Mouse (Mus musculus): ENCODE results near the gene Pdzd7. TPM values are rescaled to one million over a fixed set of nuclear protein-coding genes. Genes with fewer than 3 reads are reported as not detected.
"Not testable (repeated sequence)": the region's sequence is repeated elsewhere in the genome, so short reads cannot be mapped to it uniquely, and the experiment has no call there.

Pdzd7 gene
- polyA plus RNA-seq, 1 experiment from 2014 or later: 0.11 TPM

- peaks cover 65% of the 10 kb centered on the region for H3K27me3 ChIP-seq
- 68% methylated on average over 11 of the region's 11 CpGs for WGBS
- no peaks in the 10 kb centered on the region for H3K9me3 ChIP-seq (replicated peaks)
- no peak overlapping the region for H3K4me3 ChIP-seq
- no peak overlapping the region for H3K27ac ChIP-seq
- ATAC-seq (replicated peaks; ENCODE audit: insufficient number of reproducible peaks, insufficient read depth, low FRiP score, low read depth): no peak
- H3K4me2 ChIP-seq: no peak overlapping the region
- peaks cover 25% of the 10 kb centered on the region for H3K4me1 ChIP-seq (replicated peaks)
- no peaks in the 10 kb centered on the region for H3K36me3 ChIP-seq
- no peak overlapping the region for H3K9ac ChIP-seq
These were observed 1.1 kb downstream of the Pdzd7 start for GRCm38 (mm10) chr19:45044389-45044927.

GRCm38 (mm10) chr19:45040214-45040613, 5.3 kb downstream of the Pdzd7 start:
- no peak overlapping the region for H3K27ac ChIP-seq

GRCm38 (mm10) chr19:45038198-45038597, 7.3 kb downstream of the Pdzd7 start:
- not testable (repeated sequence) for H3K4me1 ChIP-seq (replicated peaks); H3K4me3 ChIP-seq; H3K36me3 ChIP-seq; H3K9ac ChIP-seq; H3K27ac ChIP-seq; H3K4me2 ChIP-seq; ATAC-seq (replicated peaks; ENCODE audit: insufficient number of reproducible peaks, insufficient read depth, low FRiP score, low read depth); H3K9me3 ChIP-seq (replicated peaks)
- WGBS: 83% methylated on average over 7 of the region's 7 CpGs
- peaks cover 64% of the 10 kb centered on the region for H3K27me3 ChIP-seq

More at GRCm38 (mm10) chr19:45040214-45040613, 5.3 kb downstream of the Pdzd7 start:
- Histone ChIP-seq H3K9ac (no peak overlapping the region), H3K4me3 (no peak overlapping the region), H3K9me3 (replicated peaks) (no peaks in the 10 kb centered on the region), H3K4me2 (no peak overlapping the region), H3K36me3 (no peaks in the 10 kb centered on the region), H3K27me3 (peaks cover 84% of the 10 kb centered on the region), H3K4me1 (replicated peaks) (no peaks in the 10 kb centered on the region)
- ATAC-seq (replicated peaks; ENCODE audit: insufficient number of reproducible peaks, insufficient read depth, low FRiP score, low read depth): no peak
- WGBS: 51% methylated on average over 13 of the region's 13 CpGs

- no peak overlapping the region for H3K4me2 ChIP-seq
- no peak for ATAC-seq (replicated peaks; ENCODE audit: insufficient number of reproducible peaks, insufficient read depth, low FRiP score, low read depth)
- H3K27ac ChIP-seq: no peak overlapping the region
- no peak overlapping the region for H3K9ac ChIP-seq
- no peaks in the 10 kb centered on the region for H3K36me3 ChIP-seq
- H3K4me3 ChIP-seq: no peak overlapping the region
- no peaks in the 10 kb centered on the region for H3K9me3 ChIP-seq (replicated peaks)
- peaks cover 13% of the 10 kb centered on the region for H3K4me1 ChIP-seq (replicated peaks)
- 27% methylated on average over 16 of the region's 16 CpGs for WGBS
- peaks cover 52% of the 10 kb centered on the region for H3K27me3 ChIP-seq
These were observed 8.7 kb downstream of the Pdzd7 start for GRCm38 (mm10) chr19:45036867-45037266.

- Histone ChIP-seq H3K9ac (0 out of 2 replicates have a peak overlapping the region, but pooled peaks have one; percentile 28), H3K4me2 (0 out of 2 replicates have a peak overlapping the region, but pooled peaks have one; percentile 15), H3K36me3 (peaks cover 7% of the 10 kb centered on the region), H3K9me3 (replicated peaks) (no peaks in the 10 kb centered on the region), H3K4me1 (replicated peaks) (peaks cover 32% of the 10 kb centered on the region), H3K4me3 (no peak overlapping the region), H3K27ac (peak overlapping the region; percentile 54), H3K27me3 (peaks cover 17% of the 10 kb centered on the region)
- 47% methylated on average over 17 of the region's 17 CpGs for WGBS
- ATAC-seq (replicated peaks; ENCODE audit: insufficient number of reproducible peaks, insufficient read depth, low FRiP score, low read depth): no peak
These were observed 12.8 kb downstream of the Pdzd7 start for GRCm38 (mm10) chr19:45032570-45033332.

GRCm38 (mm10) chr19:45031780-45032179, 13.7 kb downstream of the Pdzd7 start:
- Histone ChIP-seq H3K9ac (no peak overlapping the region), H3K36me3 (peaks cover 16% of the 10 kb centered on the region), H3K4me2 (no peak overlapping the region), H3K4me3 (no peak overlapping the region), H3K27me3 (peaks cover 11% of the 10 kb centered on the region), H3K27ac (no peak overlapping the region), H3K4me1 (replicated peaks) (peaks cover 37% of the 10 kb centered on the region), H3K9me3 (replicated peaks) (no peaks in the 10 kb centered on the region)
- ATAC-seq (replicated peaks; ENCODE audit: insufficient number of reproducible peaks, insufficient read depth, low FRiP score, low read depth): peak; percentile 35; the same call in 1 of the 2 replicates
- 15% methylated on average over 4 of the region's 4 CpGs for WGBS

- peak; percentile 40 for ATAC-seq (replicated peaks; ENCODE audit: insufficient number of reproducible peaks, insufficient read depth, low FRiP score, low read depth)
These were observed 14.5 kb downstream of the Pdzd7 start for GRCm38 (mm10) chr19:45030746-45031693.

GRCm38 (mm10) chr19:45030111-45030510, 15.4 kb downstream of the Pdzd7 start:
- Histone ChIP-seq H3K9me3 (replicated peaks) (no peaks in the 10 kb centered on the region), H3K27me3 (no peaks in the 10 kb centered on the region), H3K4me3 (no peak overlapping the region), H3K9ac (no peak overlapping the region), H3K27ac (peak overlapping the region; percentile 35), H3K4me2 (peak overlapping the region; percentile 57), H3K4me1 (replicated peaks) (peaks cover 39% of the 10 kb centered on the region), H3K36me3 (peaks cover 33% of the 10 kb centered on the region)
- WGBS: 34% methylated on average over 8 of the region's 8 CpGs
- peak; percentile 14; the same call in 1 of the 2 replicates for ATAC-seq (replicated peaks; ENCODE audit: insufficient number of reproducible peaks, insufficient read depth, low FRiP score, low read depth)

More at GRCm38 (mm10) chr19:45030746-45031693, 14.5 kb downstream of the Pdzd7 start:
- peaks cover 24% of the 10 kb centered on the region for H3K36me3 ChIP-seq
- H3K4me1 ChIP-seq (replicated peaks): peaks cover 39% of the 10 kb centered on the region
- H3K9me3 ChIP-seq (replicated peaks): no peaks in the 10 kb centered on the region
- peak overlapping the region; percentile 16 for H3K4me3 ChIP-seq
- H3K27me3 ChIP-seq: peaks cover 4% of the 10 kb centered on the region; the same call in 1 of the 2 replicates
- peak overlapping the region; percentile 35 for H3K27ac ChIP-seq
- H3K9ac ChIP-seq: no peak overlapping the region
- WGBS: 36% methylated on average over 20 of the region's 20 CpGs
- peak overlapping the region; percentile 57 for H3K4me2 ChIP-seq

GRCm38 (mm10) chr19:45029571-45029970, 15.9 kb downstream of the Pdzd7 start:
- Histone ChIP-seq H3K4me1 (replicated peaks) (peaks cover 39% of the 10 kb centered on the region), H3K27me3 (no peaks in the 10 kb centered on the region), H3K36me3 (peaks cover 37% of the 10 kb centered on the region), H3K9me3 (replicated peaks) (no peaks in the 10 kb centered on the region), H3K4me3 (no peak overlapping the region), H3K9ac (no peak overlapping the region), H3K4me2 (no peak overlapping the region), H3K27ac (no peak overlapping the region)
- ATAC-seq (replicated peaks; ENCODE audit: insufficient number of reproducible peaks, insufficient read depth, low FRiP score, low read depth): no peak
- 59% methylated on average over 9 of the region's 9 CpGs for WGBS

- H3K9ac ChIP-seq: no peak overlapping the region
- 51% methylated on average over 19 of the region's 19 CpGs for WGBS
- ATAC-seq (replicated peaks; ENCODE audit: insufficient number of reproducible peaks, insufficient read depth, low FRiP score, low read depth): no peak
These were observed 16.8 kb downstream of the Pdzd7 start for GRCm38 (mm10) chr19:45028746-45029145.

GRCm38 (mm10) chr19:45027848-45028247, 17.7 kb downstream of the Pdzd7 start:
- H3K9me3 ChIP-seq (replicated peaks): no peaks in the 10 kb centered on the region
- H3K4me1 ChIP-seq (replicated peaks): peaks cover 43% of the 10 kb centered on the region
- H3K27ac ChIP-seq: no peak overlapping the region
- H3K9ac ChIP-seq: no peak overlapping the region
- WGBS: 87% methylated on average over 6 of the region's 6 CpGs
- no peak for ATAC-seq (replicated peaks; ENCODE audit: insufficient number of reproducible peaks, insufficient read depth, low FRiP score, low read depth)
- no peak overlapping the region for H3K4me3 ChIP-seq
- no peaks in the 10 kb centered on the region for H3K27me3 ChIP-seq
- peaks cover 47% of the 10 kb centered on the region for H3K36me3 ChIP-seq
- no peak overlapping the region for H3K4me2 ChIP-seq

More at GRCm38 (mm10) chr19:45028746-45029145, 16.8 kb downstream of the Pdzd7 start:
- H3K4me3 ChIP-seq: no peak overlapping the region
- no peaks in the 10 kb centered on the region for H3K9me3 ChIP-seq (replicated peaks)
- peaks cover 44% of the 10 kb centered on the region for H3K36me3 ChIP-seq
- no peak overlapping the region for H3K27ac ChIP-seq
- H3K4me1 ChIP-seq (replicated peaks): peaks cover 43% of the 10 kb centered on the region
- no peaks in the 10 kb centered on the region for H3K27me3 ChIP-seq
- H3K4me2 ChIP-seq: no peak overlapping the region

Measured in heart, embryonic 15.5 days (tissue).